Mouse (Mus musculus) heart, adult 11 months (tissue): Measurements from ENCODE around the gene Rcn3.

ENCODE experiments used
- DNase-seq: peaks from one replicate; pipeline ENCODE4 v3.0.0; 2022

Rcn3 gene

DNA sequence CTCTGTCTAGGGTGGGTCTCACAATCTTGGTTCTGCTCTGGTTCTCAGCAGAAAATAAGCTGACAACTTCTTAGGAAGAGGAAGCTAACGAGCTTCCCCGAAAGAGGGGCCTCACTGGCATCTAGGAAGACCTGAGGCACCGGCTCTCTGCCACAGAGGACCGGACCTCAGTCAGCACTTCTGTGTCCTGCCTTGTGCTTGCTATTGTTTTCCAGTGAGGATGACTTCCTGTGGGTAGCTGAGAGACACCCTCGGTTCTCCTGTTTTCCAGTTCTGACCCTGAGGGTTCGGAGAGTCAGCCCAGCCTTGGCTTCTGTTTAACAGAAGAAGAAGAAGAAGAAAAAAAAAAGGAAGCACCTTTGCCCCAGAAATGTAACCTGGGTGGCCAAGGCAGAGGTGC is 5.5 kb upstream of the Rcn3 start:
- DNase-seq = peak; percentile 98

DNA sequence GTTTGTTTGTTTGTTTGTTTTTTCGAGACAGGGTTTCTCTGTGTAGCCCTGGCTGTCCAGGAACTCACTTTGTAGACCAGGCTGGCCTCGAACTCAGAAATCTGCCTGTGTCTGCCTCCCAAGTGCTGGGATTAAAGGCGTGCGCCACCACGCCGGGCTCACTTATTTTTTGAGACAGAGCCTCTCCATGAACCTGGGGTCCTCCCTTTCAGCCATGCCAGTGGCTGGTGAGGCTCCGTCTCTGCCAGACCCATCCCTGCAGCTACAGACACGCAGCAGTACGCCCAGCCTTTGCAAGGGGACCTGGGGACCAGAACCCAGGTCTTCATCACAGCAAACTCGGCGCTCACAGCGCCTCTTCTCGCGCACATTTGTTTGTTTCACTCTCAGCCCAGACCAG is 3.9 kb upstream of the Rcn3 start:
- DNase-seq = peak; percentile 90

DNA sequence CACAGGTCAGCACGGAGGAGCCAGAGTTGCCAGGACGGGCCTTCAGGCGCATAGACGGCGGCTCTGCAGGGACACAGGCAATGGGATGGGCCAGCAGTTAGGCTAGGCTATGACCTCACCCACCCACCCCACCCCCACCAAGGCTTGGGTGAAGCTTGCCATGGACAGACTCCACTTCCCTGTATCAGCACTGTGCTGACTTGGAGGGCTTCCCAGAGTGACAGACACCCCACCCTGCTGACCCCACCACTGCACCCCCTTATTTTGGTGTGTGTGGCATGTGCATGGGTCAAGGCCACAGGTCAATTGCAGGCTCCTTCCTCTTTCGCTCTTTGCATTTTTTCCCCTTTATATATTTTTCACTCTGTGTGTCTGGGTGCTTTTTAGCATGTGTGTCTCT is 3.3 kb upstream of the Rcn3 start:
- DNase-seq = peak; percentile 98

DNA sequence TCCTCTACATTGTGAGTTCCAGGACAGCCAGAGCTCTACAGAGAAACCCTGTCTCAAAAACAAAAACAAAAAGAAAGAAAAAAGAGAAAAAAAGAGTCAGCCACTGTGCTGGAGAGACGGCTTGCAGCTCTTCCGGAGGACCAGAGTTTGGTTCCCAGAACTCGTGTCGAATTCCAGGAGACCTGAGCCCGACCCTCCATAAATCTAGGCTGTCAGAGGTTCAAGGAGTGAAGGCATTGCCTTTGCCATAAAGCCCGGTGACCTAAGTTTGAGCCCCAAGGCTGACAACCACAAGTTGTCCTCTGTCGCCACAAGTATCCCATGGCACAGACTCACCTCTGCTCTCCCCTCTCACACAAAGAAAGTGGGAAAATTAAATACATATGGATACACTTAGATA is 2.1 kb upstream of the Rcn3 start:
- DNase-seq = no peak

DNA sequence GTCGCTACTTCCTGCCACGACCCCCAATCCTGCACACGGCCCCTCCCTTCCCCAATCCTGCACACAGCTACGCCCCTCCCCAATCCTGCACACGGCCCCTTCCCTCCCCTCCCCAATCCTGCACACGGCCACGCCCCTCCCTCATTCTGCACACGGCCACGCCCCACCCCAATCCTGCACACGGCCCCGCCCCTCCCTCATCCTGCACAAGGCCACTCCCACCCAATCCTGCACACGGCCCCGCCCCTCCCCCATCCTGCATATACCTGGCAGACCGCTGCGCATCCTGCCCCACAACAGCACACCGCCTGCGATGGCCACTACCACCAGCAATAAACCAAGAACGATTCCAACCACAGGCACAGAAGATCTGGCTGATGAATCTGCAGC is 1.5 kb upstream of the Rcn3 start:
- peak; percentile 92 for DNase-seq

DNA sequence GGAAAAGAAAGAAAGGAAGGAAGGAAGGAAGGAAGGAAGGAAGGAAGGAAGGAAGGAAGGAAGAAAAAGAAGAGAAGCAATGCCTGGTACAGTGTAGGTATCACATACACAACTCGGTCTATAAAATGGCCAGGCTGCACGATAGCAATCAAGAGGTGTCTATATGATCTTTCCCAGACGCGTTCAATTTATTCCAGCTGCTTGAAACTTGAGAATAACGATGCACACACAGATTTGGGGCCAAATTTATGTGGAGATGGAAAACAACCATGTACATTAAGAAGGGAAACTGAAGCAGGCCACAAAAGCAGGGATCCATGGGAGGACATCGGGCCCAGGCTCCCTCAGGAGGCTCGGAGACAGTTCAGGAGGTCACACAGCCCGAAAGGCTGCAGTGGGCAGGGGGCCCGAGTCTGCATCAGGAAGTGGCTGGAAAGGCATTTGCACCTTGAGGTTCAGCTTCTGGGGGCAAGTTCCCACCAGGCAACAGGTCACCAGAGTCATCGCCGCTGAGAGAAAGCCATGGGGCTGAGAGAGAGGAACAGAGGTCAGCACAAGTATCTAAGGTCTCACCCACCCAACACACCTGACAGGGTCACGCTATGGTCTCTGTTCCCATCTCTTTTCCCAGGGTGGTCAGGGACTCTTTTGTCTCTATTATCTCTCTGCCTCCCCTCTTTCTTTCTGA is 951 bp upstream of the Rcn3 start:
- DNase-seq = peak; percentile 90

DNA sequence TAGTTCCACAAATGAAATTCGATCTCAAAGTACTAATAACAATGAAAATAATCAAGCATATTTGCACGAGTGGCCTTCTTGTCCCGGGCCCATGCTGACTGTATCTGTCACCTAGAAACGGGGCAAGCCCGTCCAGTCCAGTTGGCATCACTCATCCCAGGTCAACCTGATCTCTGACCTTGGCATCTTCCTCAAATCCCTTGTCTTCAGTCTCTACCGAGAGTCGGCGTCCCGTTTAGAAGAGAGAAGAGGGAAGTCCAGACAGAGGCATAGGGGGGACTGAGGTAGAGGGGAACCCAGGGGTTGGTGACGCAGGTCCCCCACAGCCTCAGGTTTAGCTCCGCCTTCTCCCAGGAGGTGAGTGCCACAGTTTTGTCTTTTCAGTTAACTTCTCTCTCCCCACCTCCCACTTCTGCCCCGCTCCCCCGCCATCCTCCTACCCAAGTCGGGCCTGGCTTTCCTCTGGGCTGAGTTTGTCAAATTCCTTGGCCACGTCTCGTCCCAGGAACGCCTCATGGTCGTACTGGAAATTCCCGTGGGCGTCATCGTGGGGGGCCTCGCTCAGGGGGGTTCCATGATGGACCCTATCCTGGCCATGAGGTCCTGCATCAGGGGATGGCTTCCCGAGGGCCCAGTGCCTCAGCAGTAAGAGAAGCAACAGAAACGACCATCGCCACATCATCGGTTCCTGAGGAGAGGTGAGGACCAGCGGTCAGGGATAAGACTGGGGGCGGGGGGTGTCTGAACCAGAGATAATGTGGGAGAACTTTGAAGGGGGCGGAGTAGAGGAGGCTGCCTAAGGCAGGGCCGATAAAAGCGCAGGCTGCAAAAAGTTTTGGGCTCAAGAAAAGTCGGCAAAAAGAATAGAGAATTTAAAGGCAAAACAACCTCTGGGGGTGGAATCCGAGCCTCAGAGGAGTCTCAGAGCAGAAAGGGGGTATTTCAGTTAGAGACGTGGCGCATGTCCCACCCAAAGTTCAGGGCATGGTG is 725 bp downstream of the Rcn3 start:
- DNase-seq = peak; percentile 94

DNA sequence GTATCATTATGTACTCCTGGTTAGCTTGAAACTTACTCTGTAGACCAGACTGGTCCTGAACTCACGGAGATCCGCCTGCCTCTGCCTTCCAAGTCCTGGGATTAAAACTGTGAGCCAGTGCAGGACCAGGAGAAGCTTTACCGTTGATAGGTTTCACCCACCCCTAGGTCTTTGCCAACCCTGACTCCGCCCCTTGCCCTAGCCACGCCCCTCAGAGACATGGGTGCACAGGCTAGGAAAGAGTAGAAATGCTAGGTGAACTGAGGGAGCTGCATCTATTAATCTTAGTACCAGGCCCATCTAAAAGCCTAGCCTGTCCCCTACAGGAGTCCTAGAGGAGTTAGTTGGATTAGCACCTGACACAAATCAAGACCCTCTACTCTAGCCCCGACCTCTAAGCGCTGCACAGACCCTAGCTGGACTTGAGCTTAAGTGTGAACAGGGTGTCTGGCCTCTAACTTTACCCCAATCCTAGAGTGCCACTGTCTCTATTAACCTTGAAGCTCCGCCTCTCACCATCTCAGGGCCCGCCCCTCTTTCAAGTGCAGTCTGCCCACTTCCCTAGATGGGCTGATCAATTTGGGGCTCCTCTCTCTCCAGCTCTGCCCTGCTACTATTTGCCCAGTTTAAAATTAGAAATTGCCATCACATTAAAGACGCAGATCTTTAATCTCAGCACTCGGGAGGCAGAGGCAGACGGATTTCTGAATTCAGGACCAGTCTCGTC is 1.6 kb downstream of the Rcn3 start:
- DNase-seq = peak; percentile 94

DNA sequence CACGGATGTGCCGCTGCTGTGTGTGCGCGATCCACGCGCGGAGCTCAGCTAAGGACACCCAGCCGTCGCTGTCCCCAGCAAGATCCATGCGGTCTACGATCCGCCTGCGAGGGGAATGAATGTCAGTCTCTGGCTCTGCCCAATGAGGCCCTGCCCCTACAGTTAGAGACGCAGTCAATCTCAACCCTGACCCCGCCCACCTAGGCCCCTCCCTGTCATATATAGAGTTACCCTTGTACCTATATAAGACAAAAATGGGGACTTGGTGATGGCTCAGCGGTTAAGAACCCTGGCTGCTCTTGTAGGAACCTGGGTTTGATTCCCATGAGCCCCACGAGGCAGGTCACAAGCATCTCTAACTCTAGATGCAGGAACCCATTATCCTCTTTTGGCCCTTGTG is 3.4 kb downstream of the Rcn3 start:
- DNase-seq = peak; percentile 86

DNA sequence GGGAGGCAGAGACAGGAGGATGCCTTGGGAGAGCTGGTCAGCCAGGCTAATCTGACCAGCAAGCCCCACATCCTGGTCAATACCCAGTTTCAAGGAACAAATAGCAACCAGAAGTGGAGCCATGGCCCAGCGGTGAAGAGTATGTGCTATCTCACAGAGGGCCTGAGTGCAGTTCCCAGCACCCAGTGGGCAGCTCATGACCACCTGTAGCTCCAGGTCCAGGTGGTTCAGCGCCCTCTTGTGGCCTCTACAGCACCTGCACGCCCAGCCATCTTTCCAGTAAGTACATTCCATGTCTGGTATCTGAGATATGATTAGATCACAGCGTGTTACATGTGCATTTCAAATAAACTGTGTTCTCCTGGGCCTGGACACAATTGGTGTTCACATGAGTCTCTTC is 5.9 kb downstream of the Rcn3 start:
- peak; percentile 88 for DNase-seq

DNA sequence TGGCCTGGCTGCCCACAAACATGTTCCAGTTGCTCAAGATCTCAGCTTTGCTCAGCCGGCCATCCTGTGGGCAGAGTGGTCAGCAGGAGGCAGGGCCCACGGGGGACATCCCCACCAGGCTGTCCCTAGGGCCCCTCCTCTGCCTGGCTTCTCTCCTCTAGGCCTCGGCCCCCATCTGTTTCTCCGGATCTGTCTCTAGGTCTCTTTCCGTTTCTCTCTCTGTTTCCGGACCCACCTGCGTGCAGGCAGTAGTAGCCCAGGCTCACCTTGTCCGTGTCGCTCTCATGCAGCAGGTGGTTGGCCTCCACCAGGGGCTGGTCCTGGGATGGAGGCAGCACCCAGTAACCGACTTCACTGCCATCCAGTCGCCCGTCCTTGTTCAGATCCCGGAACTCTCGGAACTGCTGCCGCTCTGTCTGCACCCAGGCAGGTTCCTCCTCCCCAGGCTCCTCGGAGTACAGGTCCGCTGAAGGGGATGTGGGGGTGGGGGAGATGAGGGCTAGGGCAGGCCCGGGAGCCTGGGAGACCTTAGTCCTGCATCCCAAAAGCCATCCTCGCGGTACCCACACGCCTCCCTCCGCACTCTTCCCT is 8.6 kb downstream of the Rcn3 start:
- DNase-seq = peak; percentile 94

DNA sequence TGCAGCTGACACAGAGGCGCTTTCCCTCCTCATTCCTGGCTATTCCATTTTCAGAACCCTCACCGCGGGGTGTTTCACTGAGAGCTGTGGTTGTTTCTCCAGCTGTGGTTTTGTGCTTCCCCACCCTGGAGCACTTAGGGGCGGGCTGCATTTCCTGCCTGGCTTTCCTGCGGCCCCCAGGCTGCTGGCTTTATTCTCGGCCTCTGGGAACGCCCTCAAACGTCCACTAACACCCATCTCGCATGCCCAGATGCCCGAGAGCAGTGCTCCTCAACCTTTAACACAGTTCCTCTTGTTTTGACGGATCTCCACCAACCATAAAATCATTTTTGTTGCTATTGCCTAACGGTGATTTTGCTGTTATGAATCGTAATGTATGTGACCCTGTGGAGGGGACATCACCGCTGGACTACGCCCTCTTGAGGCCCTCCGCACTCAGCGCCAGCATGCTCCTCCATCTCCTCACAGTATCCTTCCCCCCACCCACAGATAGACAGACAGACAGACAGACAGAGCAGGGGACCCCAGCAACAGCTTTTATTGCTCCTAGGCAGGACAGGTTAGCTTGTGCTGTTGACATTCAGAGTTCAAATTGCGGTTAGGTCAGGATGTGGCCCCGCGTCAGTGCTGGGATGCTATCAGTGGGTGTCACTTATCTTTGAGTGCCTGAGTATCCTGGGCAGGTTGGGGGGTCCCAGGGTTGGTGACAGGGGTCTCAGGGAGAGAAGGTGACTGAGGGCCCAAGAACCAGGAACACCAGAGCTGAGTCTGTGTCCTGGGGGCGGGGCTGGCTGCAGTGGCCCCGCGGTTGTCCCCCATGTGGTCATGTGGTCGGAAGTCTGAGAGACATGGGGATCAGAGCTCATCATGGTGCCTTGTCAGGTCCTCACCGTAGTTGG is 9.4 kb downstream of the Rcn3 start:
- DNase-seq = peak; percentile 99

DNA sequence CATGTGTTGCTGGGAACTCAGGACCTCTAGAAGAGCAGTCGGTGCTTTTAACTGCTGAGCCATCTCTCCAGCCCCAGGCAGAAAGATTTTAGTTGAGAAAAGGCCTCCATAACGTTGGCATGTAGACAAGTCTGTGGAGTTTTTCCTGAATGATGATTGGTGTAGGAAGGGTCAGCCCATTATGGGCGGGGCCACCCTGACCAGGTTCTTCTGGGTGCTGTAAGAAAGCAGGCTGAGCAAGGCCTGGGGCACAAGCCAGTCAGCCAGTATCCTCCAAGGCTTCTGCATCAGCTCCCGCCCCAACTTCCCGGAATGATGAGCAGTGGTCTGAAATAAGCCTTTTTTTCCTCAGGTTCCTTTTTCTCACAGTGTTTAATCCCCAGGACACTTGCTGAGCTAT is 11.0 kb downstream of the Rcn3 start:
- peak; percentile 96 for DNase-seq

DNA sequence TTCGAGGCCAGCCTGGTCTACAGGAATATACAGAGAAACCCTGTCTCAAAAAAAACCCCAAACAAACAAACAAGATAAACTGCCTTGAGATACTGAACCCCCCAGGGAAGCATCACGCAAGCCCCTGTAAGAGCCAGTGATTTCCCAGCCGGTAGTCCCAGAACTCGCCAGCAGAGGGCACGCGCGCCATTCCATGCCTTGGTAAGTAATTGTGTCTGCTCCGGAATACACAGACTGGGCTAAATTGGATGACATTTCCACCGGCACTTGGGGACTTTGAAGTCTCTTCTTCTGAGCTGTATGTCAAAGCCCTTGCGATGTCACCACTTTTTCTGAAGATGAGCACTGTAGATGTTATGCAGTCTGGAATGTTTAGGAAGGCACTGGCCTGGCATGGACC is 12.2 kb downstream of the Rcn3 start:
- DNase-seq = peak; percentile 98

DNA sequence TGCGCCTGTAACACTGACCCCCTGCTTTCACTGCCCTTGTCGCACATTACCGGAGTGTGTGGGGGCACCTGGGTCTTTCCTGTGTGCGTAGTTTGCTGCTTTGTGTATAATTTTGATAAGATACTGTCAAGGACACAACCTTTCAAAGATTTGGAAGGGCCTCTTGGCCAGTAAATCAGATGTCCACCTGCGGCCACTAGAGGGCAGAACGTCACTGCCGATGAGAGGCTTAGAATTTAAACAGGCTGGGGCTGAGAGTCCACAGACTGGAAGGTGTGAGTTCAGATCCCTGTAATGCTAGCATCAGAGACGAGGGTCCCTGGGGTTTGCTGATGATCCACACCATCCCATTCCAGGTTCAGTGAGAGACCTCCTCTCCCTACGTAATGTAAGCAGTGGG is 13.5 kb downstream of the Rcn3 start:
- DNase-seq = peak; percentile 95

DNA sequence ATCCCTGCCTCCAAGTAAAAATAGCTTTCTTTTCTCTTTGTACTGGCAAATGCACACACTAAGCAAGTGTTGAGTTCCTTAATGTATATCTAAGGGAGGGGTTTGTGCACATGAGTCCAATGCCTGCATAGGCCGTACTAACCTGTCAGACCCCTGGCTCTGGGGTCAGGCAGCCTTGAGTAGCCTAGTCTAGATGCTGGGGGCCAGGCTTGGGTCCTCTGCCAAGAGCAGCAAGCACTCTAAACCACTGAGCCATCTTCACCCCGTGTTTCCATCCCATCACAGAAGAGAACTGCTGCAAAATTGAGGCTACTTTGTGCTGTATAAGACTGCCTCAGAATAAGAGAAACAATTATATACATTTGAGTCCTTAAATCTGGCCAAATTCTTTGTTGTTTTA is 14.2 kb downstream of the Rcn3 start:
- peak; percentile 92 for DNase-seq

DNA sequence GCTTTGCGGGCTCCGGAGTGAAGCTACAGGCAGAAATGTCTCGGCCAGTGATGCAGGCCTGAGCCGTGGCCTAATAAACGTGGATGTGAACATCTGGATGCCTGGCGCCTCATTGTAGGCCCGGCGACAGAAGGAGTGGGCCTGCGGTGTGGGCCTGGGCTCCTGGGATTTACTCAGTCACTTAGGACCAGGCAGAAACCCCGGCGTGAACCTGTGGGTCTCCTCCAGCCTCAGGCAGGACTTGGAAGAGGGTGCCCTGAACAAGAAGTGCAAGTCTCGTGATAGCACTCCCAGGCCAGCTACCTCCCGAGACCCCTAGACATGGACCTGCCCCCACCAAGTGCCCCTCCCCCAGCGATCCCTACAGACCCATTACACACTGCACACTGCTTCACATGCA is 14.7 kb downstream of the Rcn3 start:
- peak; percentile 91 for DNase-seq

DNA sequence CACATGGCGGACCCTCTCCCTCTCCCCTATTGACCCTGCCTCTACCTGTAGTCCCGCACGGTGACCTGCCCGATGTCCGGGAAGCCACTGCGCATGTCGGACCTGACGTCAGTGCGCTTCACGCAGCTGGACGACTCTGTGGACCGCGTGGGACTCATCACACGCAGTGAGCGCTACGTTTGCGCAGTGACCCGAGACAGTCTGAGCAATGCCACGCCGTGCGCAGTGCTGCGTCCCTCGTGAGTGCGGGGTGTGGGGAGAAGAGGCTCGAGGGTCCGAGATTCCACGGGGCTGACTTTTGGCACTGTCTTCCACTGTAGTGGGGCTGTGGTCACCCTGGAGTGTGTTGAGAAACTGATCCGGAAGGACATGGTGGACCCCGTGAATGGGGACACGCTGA is 15.5 kb downstream of the Rcn3 start:
- DNase-seq = peak; percentile 93

DNA sequence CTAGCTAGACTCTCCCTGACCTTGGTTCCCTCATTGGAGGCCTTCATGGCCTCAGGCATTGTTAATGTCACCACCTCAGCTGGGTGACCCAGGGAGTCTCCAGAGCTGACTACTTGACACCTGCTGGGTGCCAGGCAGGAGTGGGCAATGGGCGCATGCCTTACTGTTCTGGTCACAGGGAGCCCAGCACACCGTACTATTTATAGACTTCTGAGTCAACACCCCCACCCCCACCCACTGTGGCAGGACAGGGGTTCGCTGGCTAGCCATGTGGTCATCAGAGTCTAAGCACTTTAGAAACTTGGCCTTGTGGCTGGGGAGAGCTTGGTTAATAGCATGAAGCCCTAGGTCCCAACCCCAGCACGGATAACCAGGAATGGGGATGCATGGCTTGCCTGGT is 16.6 kb downstream of the Rcn3 start:
- peak; percentile 97 for DNase-seq

DNA sequence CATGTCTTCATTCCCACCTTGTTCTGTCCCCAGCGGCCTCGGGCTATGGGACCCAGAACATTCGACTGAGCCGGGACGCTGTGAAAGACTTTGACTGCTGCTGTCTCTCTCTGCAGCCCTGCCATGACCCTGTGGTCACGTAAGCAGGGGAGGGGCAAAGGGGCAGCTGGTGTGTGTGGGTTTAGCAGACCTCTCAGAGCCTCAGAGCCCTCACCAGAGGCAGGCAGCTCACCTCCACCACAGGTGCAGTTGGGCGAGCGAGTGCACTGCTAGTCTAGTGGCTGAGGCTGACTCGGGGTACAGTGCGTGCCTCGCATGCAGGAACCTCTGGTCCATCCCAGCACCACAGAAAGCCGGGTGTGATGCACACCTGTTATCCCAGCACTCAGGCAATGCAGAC is 18.1 kb downstream of the Rcn3 start:
- no peak for DNase-seq

DNA sequence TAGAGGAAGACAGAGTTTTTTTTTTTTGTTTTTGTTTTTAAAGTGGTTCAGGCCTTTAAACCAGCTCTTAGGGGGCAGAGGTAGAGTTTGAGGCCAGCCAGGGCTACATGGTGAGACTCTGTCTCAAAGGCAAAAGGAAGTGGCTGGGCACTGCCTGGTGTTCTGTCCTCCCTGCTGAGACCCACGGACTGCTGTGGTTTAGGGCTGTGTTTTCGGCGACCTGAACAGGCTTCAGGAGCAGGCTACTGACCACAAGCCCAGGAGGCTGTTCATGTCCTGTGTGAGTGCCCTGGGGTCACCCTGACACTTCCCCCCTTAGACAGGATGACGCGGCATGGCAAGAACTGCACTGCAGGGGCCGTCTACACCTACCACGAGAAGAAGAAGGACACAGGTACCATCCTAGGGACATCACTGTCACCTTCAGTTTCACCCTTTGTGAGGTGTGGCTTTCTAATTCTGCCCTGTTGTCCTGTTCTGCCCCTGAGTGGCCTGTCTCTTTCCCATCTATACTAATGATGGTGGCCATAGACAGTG is 18.8 kb downstream of the Rcn3 start:
- DNase-seq = peak; percentile 92

DNA sequence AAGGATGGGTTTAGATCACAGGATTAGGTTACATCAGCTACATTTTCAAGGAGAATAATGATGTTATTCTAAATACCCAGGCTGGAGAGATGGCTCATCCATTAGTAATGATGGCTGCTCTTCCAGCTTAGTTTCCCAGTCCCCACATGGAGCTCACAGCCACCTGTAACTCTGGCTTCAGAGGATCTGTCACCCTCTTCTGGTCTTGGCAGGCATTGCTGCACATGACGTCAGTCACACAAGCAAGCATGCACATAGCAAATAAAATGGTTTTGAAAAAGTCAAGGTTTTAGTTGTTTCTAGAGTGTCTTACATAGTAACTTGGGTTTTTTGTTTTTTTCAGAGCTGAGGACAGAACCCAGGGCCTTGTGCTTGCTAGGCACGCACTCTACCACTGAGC is 19.8 kb downstream of the Rcn3 start:
- no peak for DNase-seq
